ENCODE assay signal across 8 mouse cellular contexts in genomic region chr8:121334495-121335424, GRCm38 (mm10).
DNase-seq lines count a peak whose midpoint lies in the region; ATAC-seq and TF ChIP-seq lines count a peak whose summit lies in the region.

No protein-coding gene starts in this region.

- no peaks in the 10 kb centered on the region for H3K27me3 ChIP-seq in stomach, embryonic 14.5 days (ENCODE audit: control insufficient read depth, insufficient read depth, low read length)

- WGBS in stomach, embryonic 14.5 days, result 46% methylated on average over 33 of the region's 33 CpGs

- H3K4me2 ChIP-seq in stomach, embryonic 14.5 days (replicated peaks; ENCODE audit: low read depth, low read length), result no peak overlapping the region

- no peak for DNase-seq in ES-E14 (ENCODE audit: low read depth, low spot score)
- DNase-seq in adrenal gland, postnatal 36 days, result peak; percentile 48 to 59
- DNase-seq in heart, postnatal 10 days, result peak; percentile 60
- DNase-seq in kidney, postnatal 14 days, result peak; percentile 86
- no peak for DNase-seq in spleen, adult 18-20 months
- no peak for DNase-seq in cerebellum, postnatal 4 days (ENCODE audit: low spot score in 2 of 2)

- no peak overlapping the region for H3K27ac ChIP-seq in ES-E14 (ENCODE audit: insufficient read depth, low read depth, low read length, poor library complexity, severe bottlenecking)
- no peak overlapping the region for H3K27ac ChIP-seq in stomach, embryonic 14.5 days (ENCODE audit: low read length)

- 0 out of 2 replicates have a peak, but pooled peaks have one; percentile 54 for ATAC-seq in stomach, embryonic 14.5 days (ENCODE audit: insufficient number of reproducible peaks, insufficient read depth, low FRiP score, low read depth)
- ATAC-seq in megakaryocyte progenitor cell, adult 5-6 weeks (replicated peaks; ENCODE audit: poor library complexity), result no peak

- H3K4me1 ChIP-seq in ES-E14 (ENCODE audit: control insufficient read depth in 2 of 2, insufficient read depth in 2 of 2, low read length in 2 of 2, poor library complexity in 1 of 2), result peaks cover 0 to 3% of the 10 kb centered on the region in 2 experiments; a peak in 1 of 4 replicates
- peaks cover 8% of the 10 kb centered on the region; the same call in 1 of the 2 replicates for H3K4me1 ChIP-seq in stomach, embryonic 14.5 days (ENCODE audit: control insufficient read depth, insufficient read depth, low read length)

- no peaks in the 10 kb centered on the region for H3K36me3 ChIP-seq in ES-E14 (ENCODE audit: control insufficient read depth, insufficient read depth, low read length, poor library complexity, severe bottlenecking)
- H3K36me3 ChIP-seq in stomach, embryonic 14.5 days (ENCODE audit: control insufficient read depth, insufficient read depth, low read length), result no peaks in the 10 kb centered on the region

- in situ Hi-C loops in ES-E14 (cut with MboI; ENCODE audit: low sequenced_read_pairs in 2 of 2, unreplicated experiment in 2 of 2), result no loop called here

- peak overlapping the region; percentile 40 for H3K9ac ChIP-seq in ES-E14 (ENCODE audit: insufficient read depth, low read depth, low read length, poor library complexity, severe bottlenecking)
- H3K9ac ChIP-seq in stomach, embryonic 14.5 days (replicated peaks; ENCODE audit: low read depth, low read length), result no peak overlapping the region

- H3K9me3 ChIP-seq in ES-E14 (ENCODE audit: control insufficient read depth, insufficient read depth, low read depth, low read length), result no peaks in the 10 kb centered on the region
- H3K9me3 ChIP-seq in stomach, embryonic 14.5 days (ENCODE audit: control insufficient read depth, low read depth, low read length), result no peaks in the 10 kb centered on the region; the same call in 1 of the 2 replicates

- intact Hi-C loops in heart, postnatal 10 days (cut with DNase I), result no loop called here

- H3K4me3 ChIP-seq in ES-E14 (ENCODE audit: insufficient read depth in 1 of 2, low read depth in 1 of 2, low read length in 2 of 2, poor library complexity in 1 of 2, severe bottlenecking in 1 of 2), result peak overlapping the region; percentile 34 to 56
- no peak overlapping the region for H3K4me3 ChIP-seq in stomach, embryonic 14.5 days (ENCODE audit: low read depth, low read length)

TF ChIP-seq in ES-E14, 5 proteins besides CTCF, POLR2A, EP300 and RAD21:
- TF ChIP-seq ZC3H11A (IDR thresholded peaks at IDR 0.05; ENCODE audit: borderline replicate concordance, low read depth, low read length) (no peak), CHD2 (IDR thresholded peaks at IDR 0.05; ENCODE audit: low read depth, low read length) (no peak), ZNF384 (IDR thresholded peaks at IDR 0.05; ENCODE audit: low read depth, low read length) (no peak), HCFC1 (IDR thresholded peaks at IDR 0.05; ENCODE audit: borderline replicate concordance, insufficient read depth, low read length) (no peak), MAFK (IDR thresholded peaks at IDR 0.05; ENCODE audit: insufficient read depth, low read depth, low read length) (no peak)

Comparison
In these comparisons a context has a peak if more than half of its experiments do, and no peak if none do; other contexts are left out.
1. DNase-seq: peak in adrenal gland, postnatal 36 days (2 of 2), heart, postnatal 10 days (2 of 2) and kidney, postnatal 14 days (single experiment); none in ES-E14 (single experiment), spleen, adult 18-20 months (0 of 2) and cerebellum, postnatal 4 days (0 of 2).